Mouse (Mus musculus) kidney, adult 2 months (tissue): ENCODE measurements around the gene Exosc10. TPM values are rescaled to one million over a fixed set of nuclear protein-coding genes. Genes with fewer than 3 reads are reported as not detected.
A peak's percentile ranks its signal among the peaks of the same experiment; 100 is the strongest.

ENCODE experiments used
- DNase-seq: peaks from one replicate; pipeline ENCODE4 v3.0.0; 2021
- H3K27ac ChIP-seq: fragments of 200-500 bp; 2 replicates; pipeline ENCODE4 v1.5.1; 2012; ENCODE audit warnings: low read depth, low read length, control low read depth, inconsistent platforms; ENCODE audit not compliant: insufficient read depth
- H3K27me3 ChIP-seq: fragments of 200-500 bp; replicated peaks from 2 replicates; pipeline ENCODE4 v1.6.1; 2012; ENCODE audit warnings: mild to moderate bottlenecking, moderate library complexity, low read length, inconsistent platforms; ENCODE audit not compliant: control insufficient read depth, insufficient read depth
- H3K36me3 ChIP-seq: fragments of 200-500 bp; 2 replicates; pipeline ENCODE4 v1.6.1; 2012; ENCODE audit warnings: mild to moderate bottlenecking, moderate library complexity, low read length, inconsistent platforms; ENCODE audit not compliant: control insufficient read depth, insufficient read depth
- H3K4me1 ChIP-seq: fragments of 200-500 bp; 2 replicates; pipeline ENCODE4 v1.6.1; 2011; ENCODE audit warnings: low read length; ENCODE audit not compliant: control insufficient read depth, insufficient read depth
- H3K4me3 ChIP-seq: fragments of 200-500 bp; 2 replicates; pipeline ENCODE4 v1.5.1; 2011; ENCODE audit warnings: mild to moderate bottlenecking, low read depth, low read length, control low read depth; ENCODE audit not compliant: insufficient read depth
- CTCF ChIP-seq: fragments of 200-500 bp; conservative IDR thresholded peaks from 2 replicates; pipeline ENCODE4 v1.5.1; 2011; ENCODE audit warnings: low read depth, mild to moderate bottlenecking, control low read depth, low read length, moderate library complexity, mixed read lengths; ENCODE audit not compliant: insufficient read depth, insufficient read length
- POLR2A ChIP-seq: fragments of 200-500 bp; IDR thresholded peaks from one replicate; pipeline ENCODE4 v1.6.1; 2011; ENCODE audit warnings: low read depth, low read length, control low read depth
- WGBS: fragments of 180-500 bp; shearing (Covaris S2); methylation state at CpG from one replicate; pipeline ENCODE4 v1.1.7; 2018; 5-methylcytosine and 5-hydroxymethylcytosine counted together
- polyA plus RNA-seq: library from polyadenylated mRNA; depleted of rRNA; stranded (reverse); fragments of >200 nt; gene quantifications from 2 replicates; pipeline ENCODE4 v1.2.3, GENCODE M21; 2012; rRNA removed

The Exosc10 gene
- polyA plus RNA-seq, 1 experiment, result 21.8 TPM

GRCm38 (mm10) chr4:148622485-148622884 lies 64.3 kb downstream of the Exosc10 start:
- DNase-seq, result no peak
- WGBS, result 72% methylated on average over 4 of the region's 4 CpGs
- Histone ChIP-seq H3K4me3 (no peak overlapping the region), H3K27me3 (no peaks in the 10 kb centered on the region), H3K4me1 (peaks cover 24% of the 10 kb centered on the region; the same call in 1 of the 2 replicates), H3K36me3 (peaks cover 30% of the 10 kb centered on the region), H3K27ac (peak overlapping the region; percentile 4; the same call in 1 of the 2 replicates)
- no peak for TF ChIP-seq POLR2A
- no peak for TF ChIP-seq CTCF

GRCm38 (mm10) chr4:148623609-148624008 lies 65.4 kb downstream of the Exosc10 start:
- 69% methylated on average over 4 of the region's 4 CpGs for WGBS
- Histone ChIP-seq H3K36me3 (peaks cover 26% of the 10 kb centered on the region), H3K4me3 (no peak overlapping the region), H3K27ac (0 out of 2 replicates have a peak overlapping the region, but pooled peaks have one; percentile 17), H3K4me1 (peaks cover 24% of the 10 kb centered on the region; the same call in 1 of the 2 replicates), H3K27me3 (no peaks in the 10 kb centered on the region)
- TF ChIP-seq POLR2A (no peak), CTCF (no peak)
- no peak for DNase-seq

- H3K4me1 ChIP-seq, result peaks cover 24% of the 10 kb centered on the region; the same call in 1 of the 2 replicates
- no peaks in the 10 kb centered on the region for H3K27me3 ChIP-seq
- no peak overlapping the region for H3K27ac ChIP-seq
- WGBS, result 47% methylated on average over 10 of the region's 10 CpGs
- DNase-seq, result no peak
- no peak overlapping the region for H3K4me3 ChIP-seq
- no peak for TF ChIP-seq CTCF
- TF ChIP-seq POLR2A, result no peak
- H3K36me3 ChIP-seq, result peaks cover 16% of the 10 kb centered on the region
These were observed 66.8 kb downstream of the Exosc10 start for GRCm38 (mm10) chr4:148625010-148625409.

DNA sequence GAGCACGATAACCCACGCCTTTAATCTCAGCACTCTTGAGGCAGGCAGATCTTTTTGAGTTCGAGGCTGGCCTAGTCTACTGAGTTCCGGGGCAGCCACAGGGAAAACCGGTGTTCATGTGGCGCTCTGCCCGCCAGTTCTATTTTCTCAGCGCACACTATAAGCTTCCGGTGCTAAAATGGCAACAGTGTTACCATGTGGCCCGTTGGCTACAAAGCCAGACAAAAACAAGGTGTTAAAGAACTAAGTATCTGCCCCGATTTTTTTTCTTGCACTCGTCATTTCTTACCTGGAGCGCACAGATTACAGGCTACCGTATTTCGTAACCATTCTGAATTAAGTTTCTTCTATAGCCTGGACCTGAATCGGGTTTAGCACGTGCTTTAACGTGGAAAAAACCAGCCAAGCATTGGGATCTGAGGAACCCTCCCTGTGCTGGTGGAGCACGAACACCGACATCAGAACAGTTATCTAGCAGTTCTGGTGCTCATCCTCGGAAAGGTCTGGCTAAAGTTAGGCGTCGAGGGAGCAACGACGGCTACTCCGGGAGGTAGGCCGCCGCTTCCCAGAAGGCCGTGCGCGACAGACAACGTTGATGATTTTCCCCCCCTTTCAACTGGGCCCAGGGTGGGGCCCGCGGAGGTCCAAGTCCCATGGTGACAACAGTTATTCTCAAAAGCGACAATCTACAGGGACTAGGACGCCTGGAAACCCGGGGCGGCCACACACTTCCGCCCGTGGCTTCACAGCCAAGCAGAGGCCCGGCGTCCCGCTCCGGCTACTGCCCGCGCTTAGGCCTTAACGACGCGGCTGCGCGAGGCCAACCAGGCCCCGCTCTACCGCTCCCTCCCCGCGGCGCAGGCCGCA lies 67.8 kb downstream of the Exosc10 start:
- Histone ChIP-seq H3K4me3 (peak overlapping the region; percentile 94), H3K27ac (peak overlapping the region; percentile 96), H3K36me3 (peaks cover 12% of the 10 kb centered on the region), H3K4me1 (peaks cover 19% of the 10 kb centered on the region; the same call in 1 of the 2 replicates), H3K27me3 (no peaks in the 10 kb centered on the region)
- DNase-seq, result peak; percentile 44
- WGBS, result 1% methylated on average over 57 of the region's 57 CpGs
- no peak for TF ChIP-seq POLR2A

DNA sequence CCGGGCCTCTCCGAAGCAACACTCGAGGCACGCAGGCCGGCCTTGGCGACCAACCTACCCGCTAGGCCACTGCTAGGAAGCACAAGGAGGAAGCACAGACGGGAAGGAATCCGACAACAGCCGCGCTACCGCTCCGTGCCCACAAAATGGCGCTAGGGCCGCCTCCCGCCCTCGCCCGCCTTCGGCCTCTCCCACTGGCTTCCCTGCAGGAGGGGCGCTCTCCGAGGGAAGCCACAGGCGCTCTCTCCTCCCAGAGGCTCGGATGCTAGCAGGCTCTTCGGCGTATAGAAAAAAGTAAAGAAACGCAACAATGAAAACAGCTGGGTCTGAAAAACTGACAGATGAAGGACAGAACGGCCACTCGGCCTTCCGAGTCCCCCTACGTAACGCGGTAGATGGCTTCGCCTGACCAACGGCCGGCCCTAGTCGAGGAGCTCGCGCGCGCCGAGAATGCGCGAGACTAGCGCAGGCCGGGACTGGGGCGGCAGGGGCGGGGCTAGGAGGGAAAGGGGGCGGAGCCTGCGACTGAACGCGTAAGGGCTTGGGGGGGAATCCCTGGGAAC lies 68.5 kb downstream of the Exosc10 start, which contains the start of gene Tardbp:
TSS of gene Tardbp (minus strand) at position 397 of the 563 bp plus-strand sequence.
- TF ChIP-seq POLR2A (peak; percentile 97), CTCF (no peak)
- peak; percentile 98 for DNase-seq
- H3K4me1 ChIP-seq, result peaks cover 12% of the 10 kb centered on the region; the same call in 1 of the 2 replicates
- H3K27ac ChIP-seq, result peak within 1 kb of the TSS; percentile 96
- WGBS, result under 1% methylated on average over 51 of the region's 51 CpGs
- peak within 1 kb of the TSS; percentile 94 for H3K4me3 ChIP-seq
- H3K36me3 ChIP-seq, result peaks cover 8% of the 10 kb centered on the region
- no peaks in the 10 kb centered on the region for H3K27me3 ChIP-seq

GRCm38 (mm10) chr4:148627246-148627645 lies 69.0 kb downstream of the Exosc10 start:
- peak overlapping the region; percentile 74 for H3K27ac ChIP-seq
- no peak for DNase-seq
- peaks cover 11% of the 10 kb centered on the region; the same call in 1 of the 2 replicates for H3K4me1 ChIP-seq
- no peak for TF ChIP-seq POLR2A
- H3K27me3 ChIP-seq, result no peaks in the 10 kb centered on the region
- peaks cover 7% of the 10 kb centered on the region for H3K36me3 ChIP-seq
- 55% methylated on average over 3 of the region's 3 CpGs for WGBS
- no peak overlapping the region for H3K4me3 ChIP-seq

Other genes starting within 250 kb of the Exosc10 start
- gene Ubiad1, start 113.7 kb upstream of the Exosc10 start, polyA plus RNA-seq, result 50.8 and 61.6 TPM in 2 replicates
- gene Mtor, start 109.8 kb upstream of the Exosc10 start, polyA plus RNA-seq, result 39.8 and 50.1 TPM in 2 replicates
- gene Angptl7, start 58.0 kb upstream of the Exosc10 start, polyA plus RNA-seq, result 27.3 and 30.0 TPM in 2 replicates
- 33.1 and 33.9 TPM in 2 replicates for gene Srm, start 33.1 kb downstream of the Exosc10 start, polyA plus RNA-seq
- gene Masp2, start 44.1 kb downstream of the Exosc10 start, polyA plus RNA-seq, result 1.7 and 2.7 TPM in 2 replicates
- gene Tardbp, start 68.6 kb downstream of the Exosc10 start, polyA plus RNA-seq, result 67.3 and 93.3 TPM in 2 replicates
- 0.17 TPM in 1 of 2 replicates, not detected in the other for gene Gm572, start 84.9 kb downstream of the Exosc10 start, polyA plus RNA-seq
- 13.5 and 14.7 TPM in 2 replicates for gene Casz1, start 246.0 kb downstream of the Exosc10 start, polyA plus RNA-seq